Mouse (Mus musculus) cortical plate, adult 2 months (tissue): ENCODE measurements around the gene Pole3.

Source experiments
- CTCF ChIP-seq: fragments of 200-500 bp; IDR thresholded peaks from 2 replicates; pipeline ENCODE4 v1.5.1; 2011; ENCODE audit warnings: mild to moderate bottlenecking, control low read depth, low read length; ENCODE audit not compliant: insufficient read depth; ENCODE audit errors: extremely low read depth
- POLR2A ChIP-seq: fragments of 200-500 bp; IDR thresholded peaks from 2 replicates; pipeline ENCODE4 v1.6.1; 2011; ENCODE audit warnings: mild to moderate bottlenecking, low read length, control low read depth; ENCODE audit not compliant: insufficient read depth; ENCODE audit errors: extremely low read depth

DNA sequence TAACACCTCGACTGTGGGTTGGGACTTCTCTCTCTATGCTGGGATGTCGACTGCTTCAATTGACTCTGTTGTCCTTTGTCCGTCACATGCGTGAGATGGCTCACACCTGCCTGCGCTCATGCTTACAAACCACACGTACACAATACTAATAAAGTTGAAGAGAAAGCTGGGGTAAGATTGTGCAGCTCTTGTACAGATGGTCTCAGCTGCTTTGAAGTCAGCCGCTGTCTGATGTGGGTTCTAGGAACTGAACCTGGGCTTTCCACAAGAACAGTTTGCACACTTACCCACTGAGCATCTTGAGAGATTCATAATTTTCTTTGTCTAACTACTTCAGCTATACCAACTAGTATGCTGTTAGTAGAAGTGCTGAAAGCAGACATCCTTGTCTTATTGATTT, 27.1 kb upstream of the Pole3 start:
- no peak for TF ChIP-seq POLR2A
- no peak for TF ChIP-seq CTCF
